Mouse (Mus musculus) limb, embryonic 14.5 days (tissue): ENCODE measurements at regions not wholly inside any gene's neighbourhood (a gene's known extent, or its start where the extent isn't known, plus 50 kb on each side); places are given as distances from the start of the nearest gene placed in this dataset.

ENCODE experiments used
- ATAC-seq: fragments of 200-750 bp; cut with Nextera tagmentation; 2 replicates; pipeline ENCODE4 v1.8.0; 2017; ENCODE audit warnings: low read depth, moderate number of reproducible peaks, moderate TSS enrichment; ENCODE audit not compliant: low FRiP score
- DNase-seq: peaks from one replicate; pipeline ENCODE4 v3.0.0-alpha.2; 2015; ENCODE audit warnings: low spot score
- H3K27ac ChIP-seq: fragments of 300-500 bp; sonication (generic); replicated peaks from 2 replicates; pipeline ENCODE4 v1.5.1; 2014; ENCODE audit warnings: low read depth, mild to moderate bottlenecking, low read length, moderate library complexity, mixed read lengths
- H3K27me3 ChIP-seq: fragments of 300-500 bp; sonication (generic); 2 replicates; pipeline ENCODE4 v1.6.1; 2014; ENCODE audit warnings: low read length, mixed read lengths; ENCODE audit not compliant: control insufficient read depth, insufficient read depth
- H3K36me3 ChIP-seq: fragments of 300-500 bp; sonication (generic); 2 replicates; pipeline ENCODE4 v1.6.1; 2014; ENCODE audit warnings: mild to moderate bottlenecking, low read length, moderate library complexity, mixed read lengths; ENCODE audit not compliant: control insufficient read depth, insufficient read depth
- H3K4me1 ChIP-seq: fragments of 300-500 bp; sonication (generic); 2 replicates; pipeline ENCODE4 v1.6.1; 2014; ENCODE audit warnings: antibody characterized with exemption, low read length, mixed read lengths; ENCODE audit not compliant: control insufficient read depth, insufficient read depth
- H3K4me2 ChIP-seq: fragments of 300-500 bp; sonication (generic); replicated peaks from 2 replicates; pipeline ENCODE4 v1.6.1; 2014; ENCODE audit warnings: low read depth, mild to moderate bottlenecking, low read length, moderate library complexity; ENCODE audit not compliant: severe bottlenecking
- H3K4me3 ChIP-seq: fragments of 300-500 bp; sonication (generic); replicated peaks from 2 replicates; pipeline ENCODE4 v1.5.1; 2014; ENCODE audit warnings: low read length
- H3K9ac ChIP-seq: fragments of 300-500 bp; sonication (generic); 2 replicates; pipeline ENCODE4 v1.6.1; 2014; ENCODE audit warnings: mild to moderate bottlenecking, low read depth, low read length, moderate library complexity; ENCODE audit not compliant: severe bottlenecking
- H3K9me3 ChIP-seq: fragments of 300-500 bp; sonication (generic); 2 replicates; pipeline ENCODE4 v1.6.1; 2016; ENCODE audit warnings: low read length; ENCODE audit not compliant: control insufficient read depth
- POLR2A ChIP-seq: fragments of 200-500 bp; IDR thresholded peaks from 2 replicates; pipeline ENCODE4 v1.8.0; 2012; ENCODE audit warnings: inconsistent platforms, mild to moderate bottlenecking, moderate library complexity, borderline replicate concordance; ENCODE audit not compliant: insufficient read depth, insufficient read length; ENCODE audit errors: extremely low read depth
- WGBS: fragments of 180-500 bp; shearing (Covaris S2); extraction: QIAGEN DNeasy Blood & Tissue Kit; methylation state at CpG from one replicate; pipeline ENCODE4 v1.1.7; 2014; 5-methylcytosine and 5-hydroxymethylcytosine counted together

DNA sequence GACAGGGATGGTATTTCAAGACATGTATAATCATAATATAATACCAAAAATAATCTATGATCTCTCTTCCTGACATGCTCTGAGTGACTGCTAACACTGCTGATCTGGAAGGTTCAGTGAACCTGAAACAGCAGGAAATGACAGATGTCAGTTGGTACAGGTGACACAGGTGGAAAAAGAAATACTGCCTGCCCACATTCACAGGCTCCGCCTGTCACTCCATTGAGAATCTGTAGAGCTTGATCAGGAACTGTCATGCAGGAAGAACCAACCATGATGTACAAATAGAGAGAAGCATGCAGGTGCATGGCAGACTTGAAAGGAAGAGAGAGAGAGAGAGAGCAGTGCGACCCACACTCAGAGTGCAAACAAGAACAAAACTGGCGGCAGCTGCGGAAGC lies 232.8 kb upstream of the Trib2 start:
- H3K27ac ChIP-seq: no peak overlapping the region
- H3K4me2 ChIP-seq: no peak overlapping the region
- no peak overlapping the region for H3K9ac ChIP-seq
- no peak overlapping the region for H3K4me3 ChIP-seq
- WGBS: 80% methylated on average over 4 of the region's 4 CpGs
- no peak for TF ChIP-seq POLR2A
- ATAC-seq (no peak), DNase-seq (no peak)
- peaks cover 27% of the 10 kb centered on the region for H3K4me1 ChIP-seq
- no peaks in the 10 kb centered on the region for H3K9me3 ChIP-seq
- no peaks in the 10 kb centered on the region for H3K27me3 ChIP-seq
- H3K36me3 ChIP-seq: no peaks in the 10 kb centered on the region

DNA sequence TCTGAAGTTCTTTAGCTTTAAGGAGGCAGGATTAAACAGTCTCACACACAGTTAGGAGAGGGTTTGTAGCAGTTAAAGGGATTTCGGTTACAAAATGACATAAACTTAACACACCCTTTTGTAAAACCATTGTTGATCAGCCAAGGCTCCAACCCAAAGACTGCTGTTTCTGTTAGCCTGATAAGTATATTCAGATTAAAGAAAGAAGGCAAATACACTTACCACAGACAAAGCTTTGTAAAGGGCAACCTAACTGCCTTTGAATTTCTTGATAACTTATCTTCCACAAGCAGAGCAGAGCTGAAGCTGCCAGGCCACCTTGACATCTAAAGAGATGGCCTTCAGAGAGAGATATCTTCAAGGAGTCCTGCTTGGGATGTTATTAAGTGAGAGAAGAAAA lies 229.9 kb upstream of the Trib2 start:
- peaks cover 5% of the 10 kb centered on the region; the same call in 1 of the 2 replicates for H3K4me1 ChIP-seq
- H3K36me3 ChIP-seq: no peaks in the 10 kb centered on the region
- H3K9ac ChIP-seq: no peak overlapping the region
- H3K27me3 ChIP-seq: no peaks in the 10 kb centered on the region
- TF ChIP-seq POLR2A: no peak
- H3K27ac ChIP-seq: no peak overlapping the region
- WGBS: 72% methylated on average over 1 of the region's 1 CpGs
- no peaks in the 10 kb centered on the region for H3K9me3 ChIP-seq
- no peak overlapping the region for H3K4me2 ChIP-seq
- DNase-seq (no peak), ATAC-seq (no peak)
- no peak overlapping the region for H3K4me3 ChIP-seq

DNA sequence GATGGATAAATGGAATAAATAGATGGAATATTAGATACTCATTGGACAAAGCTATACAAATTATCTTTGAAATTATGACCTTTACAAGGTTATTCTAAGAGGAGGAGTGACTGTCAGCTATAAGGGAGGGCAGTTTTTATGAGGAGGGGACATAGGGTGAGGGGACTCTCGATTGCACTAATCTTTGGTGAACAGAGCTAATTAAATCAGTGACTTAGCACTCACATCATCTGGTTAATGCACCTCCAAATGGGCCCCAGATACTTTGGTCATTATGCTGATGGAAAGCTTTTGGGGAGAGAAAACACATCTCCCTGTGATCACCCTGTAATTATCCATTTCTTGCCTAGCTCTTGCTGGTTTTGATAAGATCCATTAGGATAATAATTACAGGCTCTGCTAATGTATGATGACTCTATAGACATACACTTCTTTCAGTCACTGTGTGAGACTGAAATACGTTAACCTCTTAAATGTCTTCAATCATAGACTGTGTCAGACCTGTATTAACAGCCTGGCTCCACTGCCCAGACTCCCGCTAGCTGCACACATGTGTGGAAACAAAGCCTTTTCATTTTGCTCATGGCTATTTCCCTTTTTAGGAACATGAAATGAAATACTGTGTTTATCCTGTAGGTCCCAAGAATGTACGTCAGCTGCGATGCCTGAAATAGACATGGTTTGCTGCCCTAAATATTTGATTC lies 229.2 kb upstream of the Trib2 start:
- 50% methylated on average over 5 of the region's 5 CpGs for WGBS
- DNase-seq: no peak
- Histone ChIP-seq H3K4me1 (peaks cover 5% of the 10 kb centered on the region; the same call in 1 of the 2 replicates), H3K36me3 (no peaks in the 10 kb centered on the region), H3K4me2 (no peak overlapping the region), H3K4me3 (no peak overlapping the region), H3K9me3 (no peaks in the 10 kb centered on the region), H3K27ac (no peak overlapping the region), H3K27me3 (no peaks in the 10 kb centered on the region), H3K9ac (no peak overlapping the region)
- TF ChIP-seq POLR2A: no peak
- peak; percentile 50; the same call in 1 of the 2 replicates for ATAC-seq

DNA sequence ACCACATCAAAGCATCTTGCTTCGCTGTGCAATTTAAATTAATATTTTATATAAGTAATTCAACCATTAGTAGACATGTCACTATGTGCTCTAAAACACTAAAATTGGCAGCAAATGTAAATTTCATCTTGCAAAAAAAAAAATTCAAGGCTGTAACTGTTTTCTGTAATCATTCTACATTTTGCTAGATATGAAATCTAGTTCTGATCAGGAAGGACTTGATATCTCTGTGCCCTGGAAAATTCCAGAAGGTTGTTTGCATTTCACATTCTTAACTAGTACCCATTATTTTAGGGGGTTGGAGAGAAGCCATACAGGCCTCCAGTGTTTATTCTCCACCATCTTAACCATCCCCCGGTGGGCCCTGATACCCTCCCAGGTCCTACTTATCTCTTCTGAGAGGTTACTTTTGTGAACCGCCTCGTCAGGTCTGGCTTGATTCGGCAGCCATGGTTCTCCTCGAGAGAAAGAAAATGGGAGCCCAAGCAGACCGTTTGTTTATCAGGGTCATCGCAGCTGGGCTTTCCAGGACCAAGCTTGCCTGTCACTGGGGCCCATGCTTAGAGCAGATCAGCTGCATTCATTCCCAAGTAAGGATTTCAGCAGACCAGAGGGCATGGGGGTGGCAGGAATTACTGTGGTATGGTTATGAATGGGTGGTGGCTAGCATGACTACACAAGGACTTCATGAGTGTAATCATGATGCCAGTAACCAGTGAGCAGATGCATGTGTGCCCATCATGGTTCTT lies 226.9 kb upstream of the Trib2 start:
- DNase-seq (no peak), ATAC-seq (no peak)
- Histone ChIP-seq H3K27me3 (no peaks in the 10 kb centered on the region), H3K9me3 (no peaks in the 10 kb centered on the region), H3K4me3 (no peak overlapping the region), H3K9ac (no peak overlapping the region), H3K4me2 (no peak overlapping the region), H3K4me1 (peaks cover 5% of the 10 kb centered on the region; the same call in 1 of the 2 replicates), H3K36me3 (no peaks in the 10 kb centered on the region), H3K27ac (no peak overlapping the region)
- no peak for TF ChIP-seq POLR2A
- WGBS: 92% methylated on average over 8 of the region's 8 CpGs

- H3K27ac ChIP-seq: no peak overlapping the region
- DNase-seq: no peak
- H3K4me1 ChIP-seq: peaks cover 5% of the 10 kb centered on the region; the same call in 1 of the 2 replicates
- no peak for ATAC-seq
- H3K9me3 ChIP-seq: no peaks in the 10 kb centered on the region
- H3K27me3 ChIP-seq: no peaks in the 10 kb centered on the region
- TF ChIP-seq POLR2A: no peak
- 83% methylated on average over 1 of the region's 1 CpGs for WGBS
- H3K9ac ChIP-seq: no peak overlapping the region
- no peaks in the 10 kb centered on the region for H3K36me3 ChIP-seq
- no peak overlapping the region for H3K4me2 ChIP-seq
- H3K4me3 ChIP-seq: no peak overlapping the region
Observed at GRCm38 (mm10) chr12:16042362-16042761, 225.6 kb upstream of the Trib2 start.
